Mouse (Mus musculus) thymus, postnatal 4 days (tissue): ENCODE data around the gene Acadsb.
"Not testable (repeated sequence)": the region's sequence is repeated elsewhere in the genome, so short reads cannot be mapped to it uniquely, and the experiment has no call there.

Experiments used
- DNase-seq: peaks from one replicate; pipeline ENCODE4 v3.0.0; 2021

Acadsb gene

GRCm38 (mm10) chr7:131410416-131411058 is at the start of gene Acadsb, which contains the start of gene Ikzf5:
TSS of gene Acadsb (plus strand) at chr7:131410601.
TSS of gene Ikzf5 (minus strand) at chr7:131410521.
- peak; percentile 99 for DNase-seq

- DNase-seq = no peak
Measured at GRCm38 (mm10) chr7:131362269-131362614, 48.2 kb upstream of the Acadsb start.

GRCm38 (mm10) chr7:131362615-131363300 is 47.6 kb upstream of the Acadsb start, which contains the start of gene 2310057M21Rik:
TSS of gene 2310057M21Rik (minus strand) at chr7:131362759.
- DNase-seq = peak; percentile 89

GRCm38 (mm10) chr7:131364131-131364530 is 46.3 kb upstream of the Acadsb start:
- no peak for DNase-seq

- peak; percentile 89 for DNase-seq
Measured at GRCm38 (mm10) chr7:131370648-131371469, 39.5 kb upstream of the Acadsb start, which contains the start of gene Pstk. TSS of gene Pstk (plus strand) at chr7:131371141.

- DNase-seq = no peak
Measured at GRCm38 (mm10) chr7:131371470-131371860, 38.9 kb upstream of the Acadsb start.

GRCm38 (mm10) chr7:131371880-131372651 is 38.3 kb upstream of the Acadsb start:
- DNase-seq = peak; percentile 44

GRCm38 (mm10) chr7:131391761-131392160 is 18.6 kb upstream of the Acadsb start:
- not testable (repeated sequence) for DNase-seq

GRCm38 (mm10) chr7:131409321-131409987 is 947 bp upstream of the Acadsb start:
- DNase-seq = no peak

- peak; percentile 69 for DNase-seq
Measured at GRCm38 (mm10) chr7:131409988-131410385, 414 bp upstream of the Acadsb start.

GRCm38 (mm10) chr7:131411221-131411940 is 980 bp downstream of the Acadsb start:
- no peak for DNase-seq

- DNase-seq = no peak
Measured at GRCm38 (mm10) chr7:131411941-131412270, 1.5 kb downstream of the Acadsb start.

GRCm38 (mm10) chr7:131416742-131417141 is 6.3 kb downstream of the Acadsb start:
- not testable (repeated sequence) for DNase-seq

- DNase-seq = no peak
Measured at GRCm38 (mm10) chr7:131417605-131418004, 7.2 kb downstream of the Acadsb start.

GRCm38 (mm10) chr7:131424912-131425311 is 14.5 kb downstream of the Acadsb start:
- no peak for DNase-seq

GRCm38 (mm10) chr7:131427331-131427730 is 16.9 kb downstream of the Acadsb start:
- DNase-seq = no peak

- DNase-seq = no peak
Measured at GRCm38 (mm10) chr7:131432244-131432643, 21.8 kb downstream of the Acadsb start.

GRCm38 (mm10) chr7:131434276-131434675 is 23.9 kb downstream of the Acadsb start:
- DNase-seq = no peak

- DNase-seq = peak; percentile 23
Measured at GRCm38 (mm10) chr7:131437051-131437450, 26.6 kb downstream of the Acadsb start.

- no peak for DNase-seq
Measured at GRCm38 (mm10) chr7:131456714-131457113, 46.3 kb downstream of the Acadsb start.

GRCm38 (mm10) chr7:131465117-131465601 is 54.8 kb downstream of the Acadsb start:
- no peak for DNase-seq
